Mouse (Mus musculus) C2C12 (cell line): ENCODE data around the gene Sh3rf3.

Source experiments
- CEBPB ChIP-seq: IDR thresholded peaks from one replicate; pipeline ENCODE4 v1.6.1; 2011; ENCODE audit warnings: low read depth, mild to moderate bottlenecking, control low read depth, moderate library complexity
- CTCF ChIP-seq: IDR thresholded peaks from one replicate; pipeline ENCODE4 v1.5.1; 2011; ENCODE audit not compliant: control insufficient read depth, insufficient read depth, insufficient read length
- FOSL1 ChIP-seq: IDR thresholded peaks from one replicate; pipeline ENCODE4 v1.8.0; 2011; ENCODE audit warnings: mild to moderate bottlenecking, low read length; ENCODE audit not compliant: poor library complexity, insufficient read depth, severe bottlenecking
- MAX ChIP-seq: IDR thresholded peaks from one replicate; pipeline ENCODE4 v1.6.1; 2011; ENCODE audit warnings: mild to moderate bottlenecking, control low read depth
- MYOD1 ChIP-seq: IDR thresholded peaks from one replicate; pipeline ENCODE4 v1.6.1; 2011; ENCODE audit warnings: low read depth; ENCODE audit not compliant: control insufficient read depth, insufficient read length
- MYOG ChIP-seq: IDR thresholded peaks from one replicate; pipeline ENCODE4 v1.6.1; 2011; ENCODE audit not compliant: control insufficient read depth, insufficient read length; ENCODE audit errors: extremely low read depth
- USF1 ChIP-seq: IDR thresholded peaks from one replicate; pipeline ENCODE4 v1.6.1; 2011; ENCODE audit warnings: low read depth, mild to moderate bottlenecking, control low read depth, moderate library complexity

GRCm38 (mm10) chr10:58974138-58974537 lies 161.0 kb downstream of the Sh3rf3 start:
- TF ChIP-seq MYOG, result no peak
- TF ChIP-seq MAX, result no peak
- no peak for TF ChIP-seq CTCF
- no peak for TF ChIP-seq CEBPB
- TF ChIP-seq USF1, result no peak
- TF ChIP-seq MYOD1, result no peak
- no peak for TF ChIP-seq FOSL1
